Mouse (Mus musculus) ovary, postnatal 10 days (tissue): ENCODE data around the gene Lyrm9.

Experiments used
- DNase-seq: peaks from one replicate; pipeline ENCODE4 v3.0.0; 2022; ENCODE audit warnings: low spot score

The Lyrm9 gene

DNA sequence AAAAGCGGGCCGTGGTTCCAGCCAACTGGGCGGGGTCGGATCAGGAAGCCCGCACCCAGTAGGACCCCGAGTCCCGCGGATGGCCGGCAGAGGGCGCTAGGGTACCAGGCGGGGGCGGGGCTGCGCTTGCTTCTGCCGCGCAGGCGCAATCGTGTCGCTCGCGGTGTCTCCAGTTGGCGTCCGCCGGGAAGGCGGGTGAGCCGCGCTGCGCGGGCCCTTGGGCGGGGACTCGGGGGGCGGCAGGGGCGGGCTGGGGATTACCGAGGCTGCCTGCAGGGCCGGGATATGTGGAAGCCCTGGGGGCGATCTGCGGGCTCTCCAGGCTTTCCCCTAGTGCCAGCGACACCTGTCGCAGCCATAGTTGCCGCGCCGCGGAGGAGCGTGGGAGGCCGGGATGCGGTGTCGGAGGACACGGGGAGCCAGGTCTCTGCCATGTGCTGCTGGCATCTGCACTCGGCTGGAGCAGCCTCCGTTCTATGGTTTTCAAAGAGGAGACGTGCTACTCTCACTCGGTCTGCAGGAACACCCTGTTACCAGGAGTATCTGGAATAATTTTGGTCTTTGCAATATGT is at the start of gene Lyrm9:
TSS of gene Lyrm9 (plus strand) at position 143 of the 572 bp plus-strand sequence.
- DNase-seq: peak; percentile 100

DNA sequence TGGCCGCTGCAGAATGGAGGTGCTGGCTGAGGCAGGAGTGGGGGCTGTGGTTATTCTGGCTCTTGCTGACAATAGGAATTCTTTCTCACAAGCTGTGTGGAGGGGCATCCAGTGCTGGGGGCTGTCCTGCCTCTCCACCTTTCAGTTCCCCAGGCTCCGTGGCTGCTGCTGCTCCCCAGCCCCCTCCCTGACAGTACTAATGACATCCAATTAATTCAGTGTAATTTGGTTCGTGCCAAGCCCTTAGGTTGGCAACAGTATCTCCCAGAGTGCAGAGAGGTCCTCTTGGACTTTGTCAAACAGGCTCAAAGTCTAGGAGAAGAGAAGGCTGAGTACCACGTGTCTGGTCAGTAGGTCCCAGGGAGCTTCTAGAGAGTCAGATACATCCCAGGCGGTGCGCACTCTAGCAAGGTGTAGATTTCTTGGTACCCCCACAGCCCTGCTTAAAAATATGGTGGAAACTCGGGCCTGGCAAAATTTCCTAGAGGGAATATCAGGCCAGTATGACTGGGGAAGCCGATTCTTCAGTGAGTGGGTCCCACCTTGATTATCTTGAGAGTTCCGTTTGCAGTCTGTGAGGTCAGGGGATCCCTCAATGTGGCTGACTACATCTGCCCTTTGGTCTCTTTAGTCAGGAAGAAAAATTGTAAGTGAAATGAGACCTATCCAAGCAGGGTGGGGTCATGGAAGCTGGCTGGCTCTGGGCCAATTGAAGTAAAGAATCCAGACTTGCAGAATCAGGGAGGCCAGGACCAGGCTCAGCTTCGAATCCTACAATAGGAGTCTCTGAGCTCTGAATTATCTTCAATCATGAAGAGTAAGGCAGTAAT is 48.3 kb upstream of the Lyrm9 start:
- DNase-seq: no peak

DNA sequence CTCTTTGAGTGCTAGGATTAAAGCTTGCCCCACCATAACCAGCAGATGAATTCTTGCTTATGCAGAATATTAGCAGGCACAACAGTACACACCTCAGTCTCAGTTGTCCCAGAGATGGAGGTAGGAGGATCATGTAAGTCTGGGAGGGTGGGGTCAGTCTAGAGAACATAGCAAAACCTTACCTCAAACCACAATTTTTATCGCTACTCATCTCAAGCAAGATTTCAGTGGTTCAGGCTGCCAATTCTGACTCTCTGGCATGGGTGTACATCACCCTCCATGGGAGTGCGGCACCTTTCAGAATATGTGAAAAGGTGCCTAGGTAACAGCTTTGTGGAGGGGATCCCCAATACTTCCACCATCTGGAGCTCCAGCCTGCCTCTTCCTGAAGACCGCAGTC is 46.4 kb upstream of the Lyrm9 start:
- DNase-seq: no peak

DNA sequence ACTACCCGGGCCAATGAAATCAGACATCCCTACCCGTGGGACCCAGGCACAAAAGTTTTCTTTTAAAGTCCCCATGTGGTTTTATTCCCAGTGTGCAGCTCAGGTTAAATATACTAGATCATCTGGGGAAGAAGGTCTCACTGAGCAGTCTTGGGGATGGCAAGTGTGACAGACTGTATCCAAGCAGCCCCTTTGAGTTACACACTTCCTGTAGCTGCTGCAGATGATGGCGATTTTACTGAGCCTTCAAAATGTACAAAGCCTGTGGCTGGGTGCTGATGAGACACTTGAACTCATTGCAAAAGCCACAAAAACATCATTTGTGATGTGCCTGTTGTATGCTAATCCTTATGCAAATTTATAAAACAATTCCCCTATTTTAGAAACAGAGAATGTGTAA is 45.8 kb upstream of the Lyrm9 start:
- DNase-seq: no peak

DNA sequence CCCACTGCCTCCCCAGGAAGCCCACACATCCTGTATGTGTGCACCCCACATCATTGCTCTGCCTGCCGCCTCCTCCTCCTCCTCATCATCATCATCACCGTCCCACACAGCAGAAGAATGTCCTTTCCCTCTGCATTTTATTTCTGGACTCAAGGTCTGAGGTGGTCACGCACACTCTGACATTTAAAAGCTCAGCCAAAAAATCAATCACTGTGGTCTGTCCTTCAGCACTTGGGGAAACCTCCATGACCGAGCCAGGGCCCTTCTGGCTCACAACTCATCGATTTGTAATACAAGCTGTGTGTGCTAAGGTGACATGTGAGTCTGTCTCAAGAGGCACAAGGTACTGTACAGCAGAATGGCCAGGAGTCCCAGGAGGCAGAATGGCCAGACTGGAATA is 44.1 kb upstream of the Lyrm9 start:
- no peak for DNase-seq

DNA sequence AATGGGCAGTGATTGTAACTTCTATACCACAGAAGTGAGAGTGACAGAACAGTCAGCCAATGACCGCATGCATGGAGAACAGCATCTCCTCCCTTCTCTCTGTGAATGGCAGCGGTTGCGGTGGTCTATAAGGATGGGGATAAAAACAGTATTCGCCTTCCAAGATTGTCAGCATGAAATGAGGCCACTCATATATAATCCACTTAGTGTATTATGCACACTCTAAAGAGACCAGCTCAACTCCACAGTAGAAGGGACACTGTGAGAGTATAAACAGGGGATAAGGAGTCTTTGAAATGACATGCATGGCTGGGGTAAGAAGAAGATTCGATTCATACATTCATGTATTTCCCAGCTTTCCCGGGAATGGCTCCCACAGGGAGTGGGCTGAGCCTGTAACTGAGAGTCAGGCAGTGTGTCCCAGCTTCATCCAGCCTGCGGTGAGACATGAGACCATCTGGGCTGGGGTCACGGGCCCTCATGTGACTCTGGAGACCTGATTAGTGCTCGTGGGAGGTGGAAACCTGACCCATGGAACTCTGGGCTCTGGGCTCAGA is 43.5 kb upstream of the Lyrm9 start:
- DNase-seq: no peak

DNA sequence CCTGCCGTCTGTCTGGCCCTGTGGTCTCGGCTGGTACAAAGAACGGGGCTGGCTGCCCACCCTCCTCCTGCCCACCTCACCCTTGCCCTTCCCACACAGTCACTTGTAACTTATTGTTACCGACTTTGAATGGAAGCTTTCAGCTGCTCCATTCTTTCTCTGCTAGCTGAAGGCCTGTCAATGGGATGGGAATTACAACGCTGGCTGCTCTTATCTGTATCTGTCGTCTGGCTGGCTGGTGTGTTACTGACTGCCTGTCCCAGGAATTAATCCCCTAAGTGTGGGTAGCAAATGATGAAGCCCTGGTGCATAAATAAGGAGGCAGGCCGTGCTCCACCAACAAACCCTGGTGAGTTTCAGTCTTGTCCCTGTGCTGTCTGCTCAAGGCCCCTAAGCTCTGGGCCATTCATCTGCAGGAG is 40.4 kb upstream of the Lyrm9 start:
- no peak for DNase-seq

DNA sequence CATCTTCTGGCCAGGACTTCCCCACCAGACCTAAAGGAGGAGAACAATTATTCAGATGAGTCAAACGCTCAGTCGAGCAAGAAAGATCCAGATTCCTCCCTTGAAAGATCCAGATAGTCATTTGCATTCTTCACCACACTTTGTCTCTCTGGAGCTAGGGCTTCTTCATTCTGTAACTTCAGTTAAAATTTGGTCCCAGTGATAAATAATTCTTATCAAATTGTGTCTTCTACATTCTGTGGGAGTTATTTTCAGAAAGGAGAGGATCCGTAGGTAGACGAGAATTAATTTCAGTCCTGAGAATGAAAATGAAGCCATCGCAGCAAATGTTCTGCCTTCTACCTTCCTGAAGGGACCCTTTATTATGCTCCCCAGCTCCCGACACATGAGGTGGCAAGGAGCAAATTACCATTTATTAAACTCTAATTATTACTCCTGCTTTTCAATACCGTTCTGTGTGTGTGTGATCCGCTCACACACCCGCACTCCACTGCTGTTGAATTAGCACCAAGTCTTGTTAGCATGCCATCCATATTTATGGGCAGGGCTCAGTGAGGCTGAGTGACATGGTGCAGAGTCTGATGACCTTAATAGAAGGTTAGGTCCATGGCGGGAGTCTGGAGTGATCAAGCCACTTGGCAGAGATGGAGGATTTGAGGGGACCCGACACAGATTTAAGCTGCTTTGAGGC is 36.9 kb upstream of the Lyrm9 start:
- no peak for DNase-seq

DNA sequence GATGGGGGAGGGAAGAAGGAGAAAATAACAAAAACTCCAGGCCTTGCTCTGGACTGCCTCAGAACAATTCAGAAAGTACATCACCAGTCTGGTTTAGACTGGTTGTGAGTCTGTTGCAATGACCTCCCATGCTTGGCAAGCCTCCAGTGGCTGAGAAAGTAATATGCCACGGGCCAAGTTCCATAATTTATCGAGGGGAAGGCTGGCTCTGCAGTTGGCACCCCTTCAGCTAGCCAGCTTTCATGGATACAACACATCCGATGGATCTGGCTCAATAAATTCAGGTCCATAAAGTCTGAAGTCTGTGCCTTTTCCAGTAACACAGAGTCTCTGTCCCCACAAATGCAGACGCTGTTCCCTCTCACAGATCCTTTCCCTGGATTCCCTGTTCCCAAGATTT is 34.8 kb upstream of the Lyrm9 start:
- peak; percentile 25 for DNase-seq

DNA sequence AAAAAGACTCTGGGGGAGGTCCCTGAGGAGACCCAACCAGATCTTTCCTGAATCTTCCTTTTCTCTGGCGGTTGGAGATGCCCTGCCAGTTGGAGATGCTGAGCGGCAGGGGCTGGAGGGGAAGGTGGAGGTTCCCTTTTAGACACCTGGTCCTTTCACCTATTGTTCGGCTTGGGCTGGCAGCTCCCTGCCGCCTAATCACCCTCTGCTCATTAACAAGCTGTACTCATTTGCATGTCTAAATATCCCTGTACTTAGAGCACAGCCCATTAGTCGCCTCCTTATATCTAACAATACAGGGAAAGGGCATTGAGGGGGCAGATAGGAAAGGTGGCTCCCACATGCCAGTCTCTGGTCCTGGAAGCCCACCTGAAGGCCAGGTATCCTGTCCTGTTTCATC is 34.3 kb upstream of the Lyrm9 start:
- DNase-seq: no peak

DNA sequence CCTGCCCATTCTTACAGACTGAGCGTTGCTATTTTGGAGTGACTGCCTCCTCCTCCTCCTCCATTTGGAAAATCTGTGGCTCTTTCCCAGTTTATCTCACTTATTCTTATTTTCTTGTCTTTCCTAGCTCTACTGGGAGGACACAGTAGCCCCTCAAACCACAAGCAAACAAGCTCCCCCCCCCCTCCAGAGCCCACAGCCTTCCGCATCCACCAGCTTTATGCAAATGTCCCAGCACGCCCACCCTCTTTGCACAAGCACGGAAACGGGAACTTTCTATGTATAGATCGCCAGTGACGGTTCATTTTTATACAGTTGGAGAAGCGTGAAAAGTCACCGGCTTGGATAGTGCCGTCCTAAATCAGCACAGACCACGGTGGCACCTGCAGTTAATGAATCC is 33.9 kb upstream of the Lyrm9 start:
- no peak for DNase-seq

DNA sequence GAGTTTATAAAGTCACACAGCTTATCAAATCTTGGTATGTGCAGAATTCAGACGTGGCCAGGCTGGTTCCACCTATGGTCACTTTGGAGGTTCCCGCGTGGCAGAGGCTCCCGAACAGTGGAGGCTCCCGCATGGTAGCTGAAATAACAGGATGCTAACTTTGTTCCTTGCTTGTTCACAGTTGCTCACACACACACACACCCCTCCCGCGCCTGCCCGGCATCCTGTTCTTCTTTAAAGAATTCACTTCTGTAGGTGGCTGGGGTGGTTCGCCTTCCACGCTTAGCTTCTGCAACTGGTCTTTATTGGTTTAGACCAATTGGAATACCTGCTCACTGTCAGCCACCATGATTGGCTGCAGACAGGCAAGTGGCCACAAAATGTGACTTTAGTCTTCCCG is 33.3 kb upstream of the Lyrm9 start:
- DNase-seq: no peak

DNA sequence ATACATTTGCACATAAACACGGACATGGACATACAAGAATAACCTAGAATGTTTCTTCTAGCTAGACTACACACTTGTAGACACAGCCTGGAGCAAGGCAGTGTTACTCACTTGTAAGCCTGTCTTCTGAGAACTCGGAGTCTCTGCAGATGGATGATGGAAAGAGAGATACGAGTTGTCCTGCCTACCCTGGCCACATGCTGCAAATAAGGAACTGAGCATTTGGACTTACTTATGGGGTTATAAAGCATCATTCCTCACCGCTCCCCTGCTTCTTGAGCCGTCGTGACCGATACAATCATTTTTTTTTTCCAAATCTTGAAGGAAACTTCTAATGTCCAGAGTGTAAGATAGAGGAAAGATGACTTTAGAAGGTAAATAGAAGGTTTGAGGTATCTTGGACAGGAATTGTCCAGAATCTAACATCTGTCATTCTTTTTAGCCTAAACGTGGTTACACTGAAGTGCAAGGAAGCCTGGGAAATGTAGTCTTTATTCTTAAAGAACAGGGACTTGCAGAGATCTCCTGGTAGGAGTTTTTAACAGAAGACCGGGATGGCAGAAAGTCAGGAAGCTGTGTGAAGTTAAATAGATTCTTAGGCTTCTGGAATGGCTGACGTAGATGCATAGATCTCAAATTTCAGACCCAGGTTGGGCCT is 30.2 kb upstream of the Lyrm9 start:
- DNase-seq: no peak

DNA sequence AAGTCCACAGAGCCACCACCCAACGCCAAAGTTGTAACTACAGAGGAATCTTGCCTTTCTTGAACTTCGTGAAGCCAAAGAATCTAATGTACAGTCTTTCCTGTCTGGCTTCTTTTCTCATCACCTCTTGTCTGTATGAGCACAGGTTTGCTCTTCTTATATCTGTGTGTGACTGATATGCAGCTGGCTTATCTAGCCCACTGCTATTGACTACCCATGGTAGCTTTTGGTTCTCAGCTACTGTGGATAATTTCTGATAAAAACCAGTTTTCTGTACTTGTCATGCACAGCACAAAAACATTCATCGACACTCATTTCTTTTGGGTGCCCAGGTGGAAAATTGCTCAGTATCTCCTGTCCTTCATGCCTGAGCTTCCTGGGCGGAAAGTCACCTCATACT is 25.3 kb upstream of the Lyrm9 start:
- DNase-seq: no peak

DNA sequence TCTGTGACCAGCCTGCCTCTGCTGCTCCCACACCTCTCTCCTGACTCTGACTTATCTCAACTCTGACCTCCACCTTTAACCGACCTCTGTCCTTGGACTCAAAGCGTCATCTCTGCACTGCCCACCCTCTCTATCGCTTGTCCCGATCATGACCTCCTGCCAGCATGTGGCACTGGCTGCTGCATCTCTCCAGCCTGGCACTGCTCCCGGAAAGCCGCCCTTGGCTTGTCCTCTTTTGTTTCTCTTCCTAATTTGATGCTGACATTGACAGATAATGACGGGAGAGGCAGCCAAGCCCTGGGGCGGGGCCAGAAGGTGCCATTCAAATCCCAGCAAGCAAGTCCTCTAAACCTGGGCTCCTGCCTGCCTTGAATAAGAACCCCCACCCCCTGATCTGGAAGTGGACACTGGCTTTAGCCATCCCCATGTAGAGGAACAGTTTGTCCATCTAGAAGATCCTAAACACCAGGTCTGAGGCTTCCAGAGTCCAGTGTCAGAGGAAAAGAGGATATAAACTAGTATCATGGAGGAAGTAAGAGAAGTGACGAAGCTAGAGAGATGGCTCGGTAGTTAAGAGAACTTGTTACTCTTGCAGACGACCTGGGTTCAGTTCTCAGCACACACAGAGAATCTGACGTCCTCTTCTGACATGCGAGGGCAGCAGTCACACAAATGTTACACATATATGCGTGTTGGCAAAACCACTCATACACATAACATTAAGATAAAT is 22.6 kb upstream of the Lyrm9 start:
- peak; percentile 11 for DNase-seq

DNA sequence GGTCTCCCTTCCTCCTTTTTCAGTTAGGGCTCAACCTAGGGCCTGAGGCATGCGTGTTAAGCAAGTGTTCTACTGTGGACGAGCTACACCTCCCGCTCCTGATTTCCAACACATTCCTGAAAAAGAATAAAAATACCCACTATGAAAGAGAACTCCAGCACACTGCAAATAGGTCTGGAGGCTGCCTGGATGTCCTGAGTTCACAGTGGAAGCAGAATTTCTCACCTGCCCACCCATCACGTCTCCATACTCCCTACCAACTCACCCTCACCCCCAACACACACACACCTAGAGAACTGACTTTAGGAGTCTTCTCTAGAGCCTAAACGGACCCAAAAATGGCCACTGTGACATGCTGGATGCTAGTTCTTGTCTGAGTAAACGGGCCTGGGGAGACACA is 21.8 kb upstream of the Lyrm9 start:
- DNase-seq: no peak

DNA sequence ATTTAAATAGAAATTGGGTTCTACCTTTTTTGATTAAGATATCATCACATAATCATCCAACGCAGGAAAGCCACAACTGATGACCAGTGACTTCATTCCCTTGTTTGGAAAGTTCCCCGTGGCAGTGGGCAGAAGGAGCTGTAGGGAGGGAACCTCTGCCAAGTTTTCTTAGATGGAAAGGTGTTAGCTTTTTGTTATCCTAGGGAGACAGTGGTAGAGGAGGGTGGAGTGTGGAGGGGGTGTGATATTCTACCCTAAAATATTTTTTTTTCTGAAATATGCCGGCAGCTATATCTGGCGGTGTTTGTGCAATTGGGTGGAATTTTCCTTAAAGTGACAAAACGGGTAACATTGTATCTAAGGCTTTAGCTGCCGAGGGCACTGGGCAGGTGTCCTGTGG is 21.2 kb upstream of the Lyrm9 start:
- no peak for DNase-seq

DNA sequence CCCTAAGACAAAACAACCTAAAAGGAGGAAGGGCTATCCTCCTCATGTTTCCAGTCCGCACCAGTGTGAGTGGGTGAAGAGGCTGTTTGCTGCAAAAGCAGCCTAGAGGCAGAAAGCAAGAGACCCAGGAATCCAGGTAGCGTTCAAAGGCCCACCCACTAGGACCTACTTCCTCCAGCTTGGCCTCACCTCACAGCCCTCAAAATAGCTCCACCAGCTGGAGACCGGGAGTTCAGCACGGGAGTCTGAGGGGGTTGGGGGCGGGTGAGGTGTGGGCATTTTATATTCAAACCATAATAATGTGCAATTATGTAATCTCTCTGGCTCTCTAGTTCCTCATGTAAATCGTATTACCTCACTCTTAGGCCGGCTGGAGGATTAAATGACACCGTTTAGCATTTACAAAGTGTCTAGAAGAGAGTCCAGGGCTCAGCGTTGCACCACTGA is 20.7 kb upstream of the Lyrm9 start:
- DNase-seq: no peak

DNA sequence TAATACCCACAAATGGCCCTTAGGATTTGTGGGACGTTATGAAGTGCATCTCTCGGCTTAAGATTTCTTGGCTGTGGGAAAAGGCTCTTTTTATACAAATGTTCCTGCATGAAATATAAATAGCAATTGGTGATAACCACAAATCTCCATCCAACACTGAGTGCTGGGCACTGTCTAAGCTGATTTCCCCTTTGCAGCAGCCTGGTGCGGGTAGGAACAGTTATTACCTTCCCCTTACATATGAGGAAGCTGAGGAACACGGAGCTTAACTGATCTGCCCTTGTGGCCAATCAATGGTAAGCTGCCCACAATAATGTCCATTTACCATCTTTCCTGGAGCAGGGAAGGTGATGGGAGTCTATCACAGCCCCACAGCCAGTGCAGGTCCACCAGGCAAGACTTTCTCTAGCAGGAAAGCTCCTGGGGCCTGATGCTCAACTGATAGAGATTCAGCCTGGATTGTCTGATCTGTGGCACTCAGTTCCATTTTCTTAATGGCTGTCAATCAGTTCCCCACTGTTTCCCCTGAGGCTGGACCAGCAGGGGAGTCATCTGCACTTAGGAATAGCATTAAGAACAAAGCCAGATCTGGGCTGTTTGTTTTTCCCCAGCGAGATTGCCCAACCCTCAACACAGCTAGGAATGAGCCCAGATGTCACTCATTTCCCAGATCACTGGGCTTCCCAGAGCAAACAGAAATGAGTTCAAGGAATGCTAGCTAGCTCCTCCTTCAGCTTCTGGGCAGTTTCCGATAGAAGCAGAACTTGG is 18.9 kb upstream of the Lyrm9 start:
- DNase-seq: no peak

DNA sequence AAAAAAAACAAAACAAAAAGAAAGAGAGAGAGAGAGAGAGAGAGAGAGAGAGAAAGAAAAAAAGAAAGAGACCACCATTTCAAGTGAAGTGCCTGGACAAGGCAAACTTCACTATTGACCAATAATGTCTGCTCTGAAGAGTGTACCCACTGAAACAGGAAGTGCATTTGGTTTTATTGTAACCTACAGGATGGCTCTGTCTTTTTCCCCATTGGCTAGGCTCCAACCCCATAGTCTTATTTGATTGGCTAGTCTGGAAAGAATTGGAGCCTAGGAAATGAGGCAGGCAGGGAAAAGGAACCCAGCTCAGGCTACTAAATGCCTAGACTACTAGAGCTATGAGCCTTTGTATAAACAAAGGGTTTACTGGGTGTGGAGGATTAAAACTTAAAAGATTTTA is 17.0 kb upstream of the Lyrm9 start:
- no peak for DNase-seq

DNA sequence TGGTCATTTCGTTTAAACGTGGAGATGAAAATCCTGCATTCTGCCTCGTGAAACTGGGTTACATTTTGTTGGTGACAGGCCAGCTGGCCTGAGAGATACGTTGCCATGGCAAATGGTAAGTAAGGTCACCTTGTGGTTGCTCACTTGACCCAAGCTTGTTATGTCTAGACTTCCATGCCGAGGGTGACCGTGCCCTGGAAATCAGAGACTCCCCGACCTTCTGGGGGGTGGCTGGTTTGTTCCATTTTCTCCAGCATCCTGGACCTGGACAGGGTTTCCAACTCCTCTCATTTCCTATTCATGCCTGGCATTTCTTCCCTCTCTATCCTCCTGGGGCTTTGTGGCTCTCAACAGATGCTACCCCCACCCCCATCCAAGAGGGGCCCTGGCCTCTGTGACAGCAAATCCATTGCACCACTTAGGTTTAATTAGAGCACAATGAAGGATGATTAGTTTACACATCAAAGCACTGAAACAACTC is 11.9 kb upstream of the Lyrm9 start:
- DNase-seq: no peak
